Mouse (Mus musculus): ENCODE measurements at regions not wholly inside any gene's neighbourhood (a gene's known extent, or its start where the extent isn't known, plus 50 kb on each side); places are given as distances from the start of the nearest gene placed in this dataset.

DNA sequence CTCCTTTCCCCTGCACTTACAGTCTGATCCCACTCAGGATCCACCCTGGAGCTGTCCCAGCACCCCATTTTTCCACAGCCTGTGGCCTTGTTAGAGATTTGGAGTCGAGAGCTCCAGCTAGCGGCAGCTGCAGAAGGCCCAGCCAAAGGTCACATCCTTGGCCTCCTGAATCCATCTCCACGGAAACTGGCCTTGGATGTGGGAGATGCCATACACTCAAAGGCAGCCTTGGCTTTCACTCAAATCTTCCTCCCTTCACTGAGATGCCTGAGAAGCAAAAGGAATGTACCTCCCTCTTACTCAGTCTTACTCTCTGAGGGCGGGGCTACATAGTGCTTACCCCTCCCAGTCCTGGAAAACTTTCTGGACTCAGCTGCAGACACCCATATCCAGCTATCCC, 56.2 kb upstream of the Ky start:
- no peak overlapping the region for H3K4me3 ChIP-seq
- H3K36me3 ChIP-seq = no peaks in the 10 kb centered on the region
- no peak for ATAC-seq (replicated peaks; ENCODE audit: insufficient number of reproducible peaks, insufficient read depth, low FRiP score, low read depth)
- H3K4me1 ChIP-seq (replicated peaks) = no peaks in the 10 kb centered on the region
- no peak overlapping the region for H3K27ac ChIP-seq
- WGBS = 66% methylated on average over 4 of the region's 4 CpGs
- no peaks in the 10 kb centered on the region for H3K9me3 ChIP-seq (replicated peaks)
- no peak overlapping the region for H3K4me2 ChIP-seq
- no peak overlapping the region for H3K9ac ChIP-seq
- H3K27me3 ChIP-seq = peaks cover 7% of the 10 kb centered on the region; the same call in 1 of the 2 replicates

DNA sequence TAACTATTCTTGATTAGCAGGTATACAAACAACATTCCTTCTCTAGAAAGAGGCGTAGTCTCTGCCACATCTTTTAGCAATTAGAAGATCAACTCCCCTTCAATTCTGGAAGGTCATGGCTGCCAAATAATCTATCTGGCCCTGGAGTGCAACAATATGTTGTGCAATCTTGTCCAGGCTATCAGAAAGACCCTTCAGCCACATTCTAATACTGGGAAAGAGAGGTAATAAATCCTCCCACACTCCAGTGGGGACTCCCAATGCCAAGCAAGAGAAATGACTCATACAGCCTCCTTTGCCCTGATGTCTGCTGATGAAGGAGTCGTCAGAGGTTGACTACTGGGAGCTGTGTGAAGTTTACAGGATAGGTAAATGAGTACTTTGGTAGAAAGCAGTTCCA, 59.5 kb upstream of the Ky start:
- H3K9ac ChIP-seq = no peak overlapping the region
- H3K4me2 ChIP-seq = no peak overlapping the region
- 43% methylated on average over 2 of the region's 2 CpGs for WGBS
- no peak for ATAC-seq (replicated peaks; ENCODE audit: insufficient number of reproducible peaks, insufficient read depth, low FRiP score, low read depth)
- no peaks in the 10 kb centered on the region for H3K36me3 ChIP-seq
- H3K4me1 ChIP-seq (replicated peaks) = no peaks in the 10 kb centered on the region
- no peaks in the 10 kb centered on the region for H3K9me3 ChIP-seq (replicated peaks)
- no peaks in the 10 kb centered on the region for H3K27me3 ChIP-seq
- no peak overlapping the region for H3K27ac ChIP-seq
- no peak overlapping the region for H3K4me3 ChIP-seq

GRCm38 (mm10) chr9:102442198-102442842, 63.2 kb upstream of the Ky start:
- ATAC-seq (replicated peaks; ENCODE audit: insufficient number of reproducible peaks, insufficient read depth, low FRiP score, low read depth) = no peak
- H3K9me3 ChIP-seq (replicated peaks) = no peaks in the 10 kb centered on the region
- H3K27ac ChIP-seq = no peak overlapping the region
- H3K4me1 ChIP-seq (replicated peaks) = no peaks in the 10 kb centered on the region
- H3K9ac ChIP-seq = no peak overlapping the region
- H3K27me3 ChIP-seq = no peaks in the 10 kb centered on the region
- no peak overlapping the region for H3K4me2 ChIP-seq
- H3K36me3 ChIP-seq = no peaks in the 10 kb centered on the region
- WGBS = 74% methylated on average over 11 of the region's 11 CpGs
- no peak overlapping the region for H3K4me3 ChIP-seq

DNA sequence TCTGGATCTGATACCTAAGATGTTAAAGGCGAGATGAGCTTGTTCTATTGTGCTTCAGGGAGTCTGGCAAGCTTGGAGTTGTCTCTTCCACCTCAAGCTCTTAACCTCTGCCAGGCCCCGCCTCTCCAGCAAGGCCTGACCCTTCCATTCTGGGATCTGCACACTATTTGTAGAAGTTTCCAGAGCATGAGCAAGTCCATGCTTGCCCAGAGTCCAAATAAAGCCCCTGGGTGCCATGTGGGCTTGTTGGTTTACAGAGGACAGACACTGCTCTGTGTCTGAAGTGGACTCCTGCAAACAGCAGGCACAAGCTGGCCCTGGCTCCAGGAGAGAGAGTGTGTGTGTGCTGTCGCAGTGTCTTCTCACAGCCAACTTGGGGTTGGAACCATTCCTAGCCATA, 67.9 kb upstream of the Ky start:
- H3K27ac ChIP-seq = no peak overlapping the region
- H3K9ac ChIP-seq = no peak overlapping the region
- no peak overlapping the region for H3K4me3 ChIP-seq
- WGBS = 73% methylated on average over 3 of the region's 3 CpGs
- H3K4me1 ChIP-seq (replicated peaks) = no peaks in the 10 kb centered on the region
- H3K4me2 ChIP-seq = no peak overlapping the region
- H3K27me3 ChIP-seq = no peaks in the 10 kb centered on the region
- ATAC-seq (replicated peaks; ENCODE audit: insufficient number of reproducible peaks, insufficient read depth, low FRiP score, low read depth) = no peak
- no peaks in the 10 kb centered on the region for H3K9me3 ChIP-seq (replicated peaks)
- no peaks in the 10 kb centered on the region for H3K36me3 ChIP-seq

DNA sequence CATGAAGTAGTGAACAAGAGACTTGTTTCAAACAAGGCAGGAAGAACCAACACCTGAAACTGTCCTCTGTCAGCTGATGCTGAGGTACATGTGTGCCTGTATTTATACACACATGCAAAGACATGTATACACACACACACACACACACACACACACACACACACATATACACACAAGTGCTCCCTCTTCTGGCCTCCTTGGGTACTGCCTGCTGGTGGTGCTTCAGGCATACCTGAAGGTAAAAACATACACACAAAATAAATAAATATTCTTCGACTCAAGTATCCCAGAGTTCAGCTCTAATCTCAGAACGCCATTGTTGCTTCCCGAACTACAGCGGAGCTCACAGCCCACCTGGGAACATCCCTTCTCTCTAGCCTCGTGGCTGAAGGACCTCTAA, 69.2 kb upstream of the Ky start:
- H3K9me3 ChIP-seq (replicated peaks) = no peaks in the 10 kb centered on the region
- no peaks in the 10 kb centered on the region for H3K4me1 ChIP-seq (replicated peaks)
- no peaks in the 10 kb centered on the region for H3K36me3 ChIP-seq
- 85% methylated on average over 5 of the region's 5 CpGs for WGBS
- no peaks in the 10 kb centered on the region for H3K27me3 ChIP-seq
- H3K27ac ChIP-seq = no peak overlapping the region
- ATAC-seq (replicated peaks; ENCODE audit: insufficient number of reproducible peaks, insufficient read depth, low FRiP score, low read depth) = no peak
- no peak overlapping the region for H3K4me3 ChIP-seq
- no peak overlapping the region for H3K9ac ChIP-seq
- H3K4me2 ChIP-seq = no peak overlapping the region

DNA sequence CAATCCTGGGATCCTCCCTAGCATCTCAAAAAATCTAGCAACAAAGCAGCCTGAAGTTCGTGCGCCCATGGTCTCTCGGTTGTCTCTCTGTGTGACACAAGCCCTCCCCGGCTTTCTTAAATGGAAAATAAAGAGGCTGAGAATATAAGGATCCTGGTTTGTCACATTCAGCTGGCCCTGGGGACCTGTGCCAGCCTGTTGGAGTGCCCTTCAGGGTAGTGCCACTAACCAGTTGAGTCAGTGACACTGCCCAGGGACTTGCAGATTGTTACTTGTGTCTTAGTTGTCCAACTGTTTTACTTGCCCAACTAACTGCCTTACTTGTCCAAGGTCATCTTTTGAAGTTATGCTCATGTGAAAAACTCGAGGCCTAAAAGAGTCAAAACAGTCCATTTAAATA, 73.5 kb upstream of the Ephb1 start:
- no peak overlapping the region for H3K9ac ChIP-seq
- no peak overlapping the region for H3K4me3 ChIP-seq
- ATAC-seq (replicated peaks; ENCODE audit: insufficient number of reproducible peaks, insufficient read depth, low FRiP score, low read depth) = no peak
- no peak overlapping the region for H3K27ac ChIP-seq
- no peak overlapping the region for H3K4me2 ChIP-seq
- no peaks in the 10 kb centered on the region for H3K9me3 ChIP-seq (replicated peaks)
- 85% methylated on average over 5 of the region's 5 CpGs for WGBS
- H3K27me3 ChIP-seq = no peaks in the 10 kb centered on the region
- H3K36me3 ChIP-seq = no peaks in the 10 kb centered on the region
- H3K4me1 ChIP-seq (replicated peaks) = peaks cover 12% of the 10 kb centered on the region; the same call in 1 of the 2 replicates

GRCm38 (mm10) chr9:102424672-102425345, 70.3 kb upstream of the Ephb1 start:
- Histone ChIP-seq H3K27me3 (no peaks in the 10 kb centered on the region), H3K4me1 (replicated peaks) (peaks cover 12% of the 10 kb centered on the region; the same call in 1 of the 2 replicates), H3K4me2 (peak overlapping the region; percentile 50), H3K9me3 (replicated peaks) (no peaks in the 10 kb centered on the region), H3K9ac (no peak overlapping the region), H3K4me3 (peak overlapping the region; percentile 17; the same call in 1 of the 2 replicates), H3K27ac (no peak overlapping the region), H3K36me3 (no peaks in the 10 kb centered on the region)
- no peak for ATAC-seq (replicated peaks; ENCODE audit: insufficient number of reproducible peaks, insufficient read depth, low FRiP score, low read depth)
- 57% methylated on average over 11 of the region's 11 CpGs for WGBS

- Histone ChIP-seq H3K27ac (no peak overlapping the region), H3K9me3 (replicated peaks) (no peaks in the 10 kb centered on the region), H3K36me3 (no peaks in the 10 kb centered on the region), H3K4me1 (replicated peaks) (peaks cover 12% of the 10 kb centered on the region; the same call in 1 of the 2 replicates), H3K9ac (no peak overlapping the region), H3K4me3 (peak overlapping the region; percentile 17), H3K4me2 (peak overlapping the region; percentile 50), H3K27me3 (no peaks in the 10 kb centered on the region)
- ATAC-seq (replicated peaks; ENCODE audit: insufficient number of reproducible peaks, insufficient read depth, low FRiP score, low read depth) = no peak
- WGBS = 22% methylated on average over 20 of the region's 20 CpGs
These were observed 69.6 kb upstream of the Ephb1 start for GRCm38 (mm10) chr9:102423919-102424671.

GRCm38 (mm10) chr9:102423465-102423918, 69.0 kb upstream of the Ephb1 start:
- WGBS = 43% methylated on average over 9 of the region's 9 CpGs
- peaks cover 12% of the 10 kb centered on the region; the same call in 1 of the 2 replicates for H3K4me1 ChIP-seq (replicated peaks)
- peak overlapping the region; percentile 50 for H3K4me2 ChIP-seq
- ATAC-seq (replicated peaks; ENCODE audit: insufficient number of reproducible peaks, insufficient read depth, low FRiP score, low read depth) = no peak
- H3K27ac ChIP-seq = no peak overlapping the region
- H3K9me3 ChIP-seq (replicated peaks) = no peaks in the 10 kb centered on the region
- no peaks in the 10 kb centered on the region for H3K36me3 ChIP-seq
- H3K9ac ChIP-seq = no peak overlapping the region
- peak overlapping the region; percentile 17; the same call in 1 of the 2 replicates for H3K4me3 ChIP-seq
- H3K27me3 ChIP-seq = no peaks in the 10 kb centered on the region

DNA sequence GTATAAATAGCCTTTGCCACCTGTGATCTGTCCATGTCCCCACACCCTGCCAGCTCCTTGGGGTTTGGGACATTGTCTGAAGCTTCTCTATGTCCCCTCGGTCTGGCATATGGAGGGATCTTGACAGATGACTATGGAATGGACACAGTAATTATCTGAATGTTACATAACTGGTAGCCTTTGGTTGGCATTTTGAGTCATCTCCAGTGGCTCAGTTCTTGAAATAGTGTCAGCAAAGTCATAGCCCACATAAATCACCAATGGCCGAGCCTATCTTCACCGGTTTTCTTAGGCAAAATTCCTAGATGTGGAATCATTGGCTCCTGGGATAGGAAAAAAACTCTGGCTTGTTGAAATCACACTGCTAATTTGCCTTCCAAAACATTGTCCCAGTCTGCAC, 67.3 kb upstream of the Ephb1 start:
- no peak overlapping the region for H3K27ac ChIP-seq
- H3K27me3 ChIP-seq = no peaks in the 10 kb centered on the region
- no peak overlapping the region for H3K9ac ChIP-seq
- ATAC-seq (replicated peaks; ENCODE audit: insufficient number of reproducible peaks, insufficient read depth, low FRiP score, low read depth) = no peak
- WGBS = 72% methylated on average over 3 of the region's 3 CpGs
- H3K4me2 ChIP-seq = no peak overlapping the region
- H3K36me3 ChIP-seq = no peaks in the 10 kb centered on the region
- H3K4me1 ChIP-seq (replicated peaks) = peaks cover 12% of the 10 kb centered on the region; the same call in 1 of the 2 replicates
- H3K9me3 ChIP-seq (replicated peaks) = no peaks in the 10 kb centered on the region
- H3K4me3 ChIP-seq = no peak overlapping the region

GRCm38 (mm10) chr9:102420196-102420595, 65.7 kb upstream of the Ephb1 start:
- H3K27ac ChIP-seq = no peak overlapping the region
- no peak for ATAC-seq (replicated peaks; ENCODE audit: insufficient number of reproducible peaks, insufficient read depth, low FRiP score, low read depth)
- WGBS = 25% methylated on average over 12 of the region's 12 CpGs

More at GRCm38 (mm10) chr9:102420196-102420595, 65.7 kb upstream of the Ephb1 start:
- no peaks in the 10 kb centered on the region for H3K36me3 ChIP-seq
- no peaks in the 10 kb centered on the region for H3K27me3 ChIP-seq
- no peak overlapping the region for H3K9ac ChIP-seq
- H3K9me3 ChIP-seq (replicated peaks) = no peaks in the 10 kb centered on the region
- no peak overlapping the region for H3K4me3 ChIP-seq
- peaks cover 12% of the 10 kb centered on the region; the same call in 1 of the 2 replicates for H3K4me1 ChIP-seq (replicated peaks)
- H3K4me2 ChIP-seq = no peak overlapping the region

Data from heart, embryonic 15.5 days (tissue).